Mouse (Mus musculus) monocyte, adult 5-6 weeks (primary cell): ENCODE data around the gene Olfr1410. TPM values are rescaled to one million over a fixed set of nuclear protein-coding genes. Genes with fewer than 3 reads are reported as not detected.

ENCODE experiments used
- total RNA-seq: library from RNA; stranded (forward); fragments of 200-1000, 200-491, 200-594 nt; gene quantifications from 3 replicates; pipeline ENCODE4 v1.2.3, GENCODE M21; 2017

Olfr1410 gene
- total RNA-seq, 1 experiment from 2014 or later = not detected

Other genes with a start within 250 kb of the Olfr1410 start
- gene Ndufa10, start 131.9 kb upstream of the Olfr1410 start, total RNA-seq = 89.5 to 119 TPM (median 89.7 TPM) in 3 replicates
- not detected in 3 replicates for gene Olfr1416, start 120.7 kb upstream of the Olfr1410 start, total RNA-seq
- gene Olfr1415, start 109.7 kb upstream of the Olfr1410 start, total RNA-seq = not detected in 3 replicates
- not detected in 3 replicates for gene Olfr1414, start 87.1 kb upstream of the Olfr1410 start, total RNA-seq
- gene Olfr1413, start 34.5 kb upstream of the Olfr1410 start, total RNA-seq = not detected in 3 replicates
- not detected in 3 replicates for gene Olfr1412, start 20.0 kb upstream of the Olfr1410 start, total RNA-seq
- not detected in 3 replicates for gene Olfr1411, start 11.4 kb upstream of the Olfr1410 start, total RNA-seq
- gene Olfr12, start 12.0 kb downstream of the Olfr1410 start, total RNA-seq = not detected in 3 replicates
- gene Cops9, start 36.2 kb downstream of the Olfr1410 start, total RNA-seq = 57.2 to 123 TPM (median 99.5 TPM) in 3 replicates
- not detected in 3 replicates for gene Otos, start 43.1 kb downstream of the Olfr1410 start, total RNA-seq
- 24.0 to 67.4 TPM (median 25.2 TPM) in 3 replicates for gene Gpc1, start 225.9 kb downstream of the Olfr1410 start, total RNA-seq